Mouse (Mus musculus) spleen, embryonic (tissue): ENCODE measurements around the gene Trim65.

ENCODE experiments used
- CTCF ChIA-PET: fragments of 350-600 bp; sonication (Branson Sonifier 250); formaldehyde crosslinking; loops from one replicate; lab custom pipeline; 2022; lab: Charles Lee

The Trim65 gene

DNA sequence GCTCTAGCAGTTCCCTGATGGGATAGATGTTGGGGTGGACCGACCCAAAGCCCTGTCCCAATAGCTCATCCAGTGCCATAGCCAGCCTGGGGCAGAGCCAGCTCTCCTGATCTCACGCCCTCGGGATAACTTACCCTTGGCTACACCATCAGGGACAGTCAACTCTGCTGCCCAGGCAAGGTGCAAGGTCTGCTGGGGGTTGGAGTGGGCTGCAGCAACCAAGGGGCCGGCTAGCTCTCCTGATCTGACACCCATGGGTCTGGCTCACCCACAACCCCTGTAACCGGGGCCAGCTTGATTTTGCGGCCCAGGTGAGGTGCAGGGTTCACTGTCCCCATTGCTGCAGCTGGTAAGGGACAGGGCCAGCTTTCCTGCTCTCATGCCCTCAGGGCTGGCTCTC lies 39.3 kb downstream of the Trim65 start:
- CTCF ChIA-PET, result interaction anchor here (0.7 kb wide), 1 partner anchor 530 kb away, joined by 3 read pairs; no protein-coding TSS in a partner anchor

DNA sequence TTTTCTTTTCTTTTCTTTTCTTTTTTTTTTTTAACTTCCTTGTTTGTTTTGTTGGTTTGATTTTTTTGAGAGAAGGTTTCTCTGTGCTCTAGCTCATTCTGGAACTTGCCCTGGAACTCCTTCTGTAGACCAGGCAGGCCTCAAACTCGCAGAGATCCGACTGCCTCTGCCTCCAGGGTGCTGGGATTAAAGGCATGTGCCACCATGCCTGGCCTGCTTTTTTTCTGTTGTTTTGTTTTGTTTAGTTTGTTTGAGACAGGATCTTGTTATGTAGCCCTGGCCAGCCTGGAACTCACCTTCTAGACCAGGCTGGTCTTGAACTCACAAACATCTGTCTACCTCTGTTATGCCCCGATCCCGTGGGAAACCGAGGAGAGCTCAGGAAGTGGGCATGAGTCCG lies 41.4 kb downstream of the Trim65 start:
- CTCF ChIA-PET, result interaction anchor here (0.6 kb wide), 1 partner anchor 1374 kb away, joined by 19 read pairs; no protein-coding TSS in a partner anchor

- CTCF ChIA-PET, result interaction anchor here (0.7 kb wide), 1 partner anchor 52 kb away, joined by 3 read pairs; no protein-coding TSS in a partner anchor
Observed at GRCm38 (mm10) chr11:116088741-116089394, 42.1 kb downstream of the Trim65 start.

DNA sequence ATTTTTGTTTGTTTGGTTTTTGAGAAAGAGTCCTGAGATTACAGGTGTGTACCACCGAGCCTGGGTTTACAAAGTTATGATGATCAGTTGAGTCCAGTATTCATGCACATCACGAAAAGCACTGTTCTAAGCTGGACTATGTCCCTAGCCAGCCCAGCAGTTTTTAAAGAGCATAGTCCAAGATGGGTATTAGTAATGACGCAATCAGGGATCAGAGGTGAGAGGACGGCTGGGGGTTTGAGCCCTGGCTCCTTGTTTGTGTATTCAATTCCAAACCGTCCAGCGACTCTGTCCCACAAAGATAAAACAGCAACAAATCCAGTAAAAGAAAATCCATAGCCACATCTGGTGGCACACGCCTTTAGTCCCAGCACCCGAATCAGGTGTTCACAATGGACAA lies 42.7 kb downstream of the Trim65 start:
- CTCF ChIA-PET, result no interaction called here

DNA sequence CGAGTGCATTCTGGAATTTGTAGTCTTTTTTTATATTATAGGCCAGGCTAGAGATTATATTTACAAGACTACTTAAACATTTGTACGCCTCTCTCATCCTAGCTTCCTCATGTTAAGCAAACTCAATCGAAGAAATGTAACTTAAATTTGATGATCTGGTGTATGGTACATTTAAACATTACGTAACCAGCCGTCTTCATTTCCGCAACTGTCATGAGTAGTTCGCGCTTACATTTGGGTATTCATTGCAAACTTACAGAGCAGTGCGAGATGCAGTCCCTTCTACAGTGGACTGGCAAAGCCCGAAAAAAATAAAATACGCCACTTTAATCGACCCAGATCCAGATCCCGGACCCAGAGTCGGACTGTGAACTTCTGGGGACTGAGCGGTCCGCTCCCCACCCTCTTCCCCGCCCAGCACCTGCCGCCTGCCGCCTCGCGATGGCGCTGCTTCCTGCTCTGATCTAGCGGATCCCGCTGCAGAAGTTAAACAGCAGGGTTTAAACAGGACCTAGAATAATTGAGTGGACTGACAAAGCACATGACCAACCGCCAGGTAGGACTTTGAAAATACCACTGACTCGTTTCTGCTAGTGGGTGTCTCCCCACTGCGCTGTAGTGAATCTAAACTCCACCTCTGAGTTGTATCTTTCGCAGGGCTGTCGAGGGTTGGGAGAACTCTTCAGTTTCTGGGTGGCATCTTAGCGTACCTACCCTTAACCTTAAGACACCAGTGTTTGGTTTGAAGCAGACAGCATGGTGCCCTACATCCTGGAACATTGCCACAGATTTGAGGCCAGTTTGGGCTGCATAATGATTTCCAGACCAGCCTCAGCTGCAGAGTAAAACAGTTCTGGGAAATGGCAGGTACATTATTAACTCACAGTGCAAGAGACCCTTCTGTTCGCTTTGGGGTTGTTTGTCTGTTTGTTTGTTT lies 43.5 kb downstream of the Trim65 start:
- CTCF ChIA-PET, result no interaction called here

DNA sequence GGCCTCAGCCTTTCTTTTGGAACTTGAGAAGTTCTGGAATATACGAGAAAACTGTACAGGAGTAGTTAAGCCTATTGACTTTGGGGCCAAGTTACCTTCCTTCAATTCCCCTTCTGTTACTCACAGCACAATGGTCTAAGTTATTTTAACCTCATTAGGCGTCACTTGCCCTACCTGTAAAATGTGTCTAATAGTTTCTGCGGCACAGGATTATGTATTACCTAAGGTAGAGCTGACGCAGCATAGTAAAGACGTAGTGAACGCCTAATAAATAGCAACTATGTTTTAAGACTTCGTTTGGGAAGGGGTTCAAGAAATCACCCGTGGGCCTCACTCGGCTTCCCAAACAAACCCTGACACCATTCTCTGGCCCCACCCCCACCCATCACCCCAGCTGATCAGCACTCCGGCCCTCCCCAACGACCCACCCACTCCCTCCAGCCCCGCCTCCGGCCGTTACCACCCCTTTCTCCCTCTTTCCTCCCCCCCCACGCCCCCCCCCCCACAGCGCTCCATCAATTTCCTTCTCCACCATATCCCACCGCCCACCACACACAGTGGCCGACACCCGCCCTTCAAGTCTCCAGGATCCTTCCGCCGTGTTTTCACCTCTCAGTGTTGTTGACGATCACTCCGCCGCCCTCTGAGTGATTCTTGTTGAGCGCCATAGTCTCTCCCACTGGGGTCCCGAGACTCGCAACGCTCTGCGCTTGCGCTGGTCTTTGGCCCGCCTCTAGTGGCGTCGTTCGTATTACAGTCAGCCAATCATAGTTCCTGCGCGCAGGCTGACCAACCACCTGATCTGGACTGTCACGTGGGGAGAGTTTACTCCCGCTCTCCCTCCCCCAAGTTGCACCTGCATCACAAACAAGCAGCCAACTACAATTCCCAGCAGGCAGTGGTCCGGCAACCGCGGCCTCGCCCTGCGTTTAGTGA lies 44.4 kb downstream of the Trim65 start, which contains the start of gene Wbp2:
Gene Wbp2, minus strand, starts transcription at position 738 of the 936 bp plus-strand sequence.
- CTCF ChIA-PET, result interaction anchor here (0.6 kb wide), 1 partner anchor 12 kb away, joined by 4 read pairs; no protein-coding TSS in a partner anchor

- CTCF ChIA-PET, result no interaction called here
Observed at GRCm38 (mm10) chr11:116084166-116084565, 46.8 kb downstream of the Trim65 start.

DNA sequence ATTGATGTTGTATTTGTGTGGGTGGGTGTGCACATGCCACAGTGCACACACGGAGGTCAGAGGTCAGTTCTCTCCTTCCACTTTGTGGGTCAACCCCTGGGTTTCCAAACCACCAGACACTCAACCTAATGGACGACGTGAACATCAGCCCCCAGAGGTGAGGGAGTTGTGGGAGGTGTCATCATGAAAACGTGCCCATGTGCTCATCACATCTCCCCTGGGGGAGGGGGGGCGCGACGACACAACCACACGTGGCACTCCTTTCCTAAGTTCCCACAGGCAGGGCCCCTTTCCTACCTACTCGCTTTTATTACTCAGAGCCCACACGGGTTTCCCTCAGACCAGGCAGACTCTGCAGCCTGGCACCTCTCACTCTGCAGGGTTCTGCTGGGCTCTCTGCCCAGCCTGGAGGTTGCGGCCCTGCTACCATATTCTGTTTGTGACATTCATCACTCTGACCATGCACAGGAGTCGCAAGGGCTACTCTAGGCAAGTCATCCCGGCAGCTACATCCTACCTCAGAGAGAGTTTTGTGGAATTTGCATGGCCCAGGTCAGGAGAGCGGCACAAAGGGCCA lies 47.7 kb downstream of the Trim65 start:
- CTCF ChIA-PET, result no interaction called here

DNA sequence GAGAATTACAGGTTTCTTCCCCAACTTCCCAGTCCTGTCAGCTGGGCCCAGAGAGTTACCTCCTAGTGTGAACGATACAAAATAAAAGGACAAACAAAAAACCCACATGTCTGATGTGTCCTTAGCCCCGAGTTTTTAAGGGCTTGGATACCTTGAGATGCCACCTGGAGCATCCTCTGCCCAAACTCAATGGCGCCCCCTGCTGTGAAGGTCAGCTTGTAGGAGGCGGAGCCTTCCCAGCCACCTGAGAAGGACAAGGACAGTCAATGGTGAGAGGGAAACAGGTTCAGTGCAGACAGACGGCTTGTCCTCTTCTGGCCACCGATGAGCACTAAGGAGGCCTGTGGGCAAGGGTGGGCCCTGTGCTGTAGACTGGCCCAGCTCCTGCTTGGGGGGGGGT lies 49.8 kb downstream of the Trim65 start:
- CTCF ChIA-PET, result no interaction called here

DNA sequence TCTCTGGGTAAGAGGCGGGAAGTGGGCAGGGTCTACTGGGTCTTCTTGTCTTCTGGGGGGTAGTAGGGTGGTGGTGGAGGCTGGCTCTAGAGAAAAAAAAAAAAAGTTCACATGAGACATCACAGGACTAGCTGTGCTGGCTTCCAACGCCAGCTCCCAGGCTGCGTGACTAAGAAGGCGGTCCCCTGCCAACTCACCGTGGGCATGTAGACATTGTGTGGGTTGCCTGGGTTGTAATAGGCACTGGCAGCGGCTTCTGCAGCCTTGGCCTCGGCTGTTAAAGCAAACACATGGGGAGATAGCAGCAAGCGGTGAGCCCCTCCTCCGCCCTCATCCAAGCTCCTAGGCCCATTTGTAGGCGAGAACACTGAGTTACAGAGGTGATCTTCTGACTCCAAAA lies 51.4 kb downstream of the Trim65 start:
- CTCF ChIA-PET, result interaction anchor here (0.6 kb wide), 1 partner anchor 13 kb away, joined by 3 read pairs; no protein-coding TSS in a partner anchor

DNA sequence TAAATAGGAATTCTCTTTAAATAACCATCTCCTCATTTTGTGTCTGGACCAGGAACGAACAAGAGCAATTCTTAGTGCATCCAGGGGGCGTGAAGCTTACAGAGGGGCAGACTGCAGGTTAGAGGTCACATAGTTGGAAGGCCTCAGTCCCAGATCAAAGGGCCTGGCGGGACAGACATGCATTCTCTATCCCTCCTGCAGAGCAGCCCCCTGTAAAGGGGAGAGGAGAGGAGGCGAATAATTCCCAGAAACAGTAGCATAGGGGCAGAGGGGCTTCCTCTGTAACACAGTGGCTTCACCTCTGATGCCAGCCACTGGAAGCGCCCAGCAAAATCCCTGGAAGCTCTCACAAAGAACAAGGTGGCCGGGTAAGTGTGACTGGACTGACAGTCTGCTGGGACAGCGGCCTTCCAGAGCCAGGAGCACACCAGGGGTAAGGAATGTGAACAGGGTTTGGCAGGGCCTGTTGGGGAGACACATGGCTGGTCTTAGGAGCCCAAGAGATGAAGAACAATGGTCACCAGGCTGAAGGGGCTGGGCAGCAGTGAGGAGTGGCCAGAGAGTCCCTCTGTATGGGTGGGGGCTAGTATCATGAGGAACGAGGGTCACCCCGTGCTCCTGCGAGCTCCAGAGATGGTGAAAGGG lies 52.1 kb downstream of the Trim65 start:
- CTCF ChIA-PET, result no interaction called here

GRCm38 (mm10) chr11:116078221-116078620 lies 52.7 kb downstream of the Trim65 start:
- CTCF ChIA-PET, result no interaction called here

DNA sequence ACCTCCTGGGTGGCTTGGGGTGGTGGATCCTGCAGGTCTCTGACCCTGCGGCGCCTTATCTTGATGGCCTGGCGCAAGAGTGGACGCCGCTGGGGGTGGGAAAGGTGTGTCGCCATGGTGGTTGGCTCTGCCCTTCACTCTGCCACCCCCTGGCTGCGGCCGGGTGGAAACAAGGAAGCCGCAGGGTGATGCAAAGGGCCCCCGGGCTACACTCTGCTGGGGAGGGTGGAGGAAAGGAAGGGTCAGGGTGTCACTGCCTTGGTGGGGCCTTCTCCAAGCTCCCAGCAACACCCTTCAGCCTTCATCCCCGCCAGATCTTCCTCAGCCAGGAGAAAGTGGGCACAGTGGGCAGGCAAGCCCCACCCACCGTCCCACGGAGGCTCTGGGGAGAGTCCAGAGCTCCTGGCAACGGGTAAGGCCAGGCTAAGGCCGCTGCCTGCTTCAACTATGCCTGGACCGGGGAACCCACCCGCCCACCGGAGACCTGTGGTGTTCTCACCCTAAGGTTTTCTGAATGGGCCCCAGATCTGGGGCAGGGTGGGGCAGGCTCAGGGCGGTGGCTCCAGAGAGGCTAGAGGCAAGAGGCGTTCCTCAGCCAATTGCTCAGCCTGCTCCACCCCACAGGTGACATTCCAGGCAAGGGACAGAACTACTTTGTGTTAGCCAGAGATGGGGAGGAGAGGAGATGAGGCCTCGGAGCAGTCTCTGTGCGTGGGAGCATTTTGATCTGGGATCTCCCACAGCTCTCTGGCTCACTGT lies 53.3 kb downstream of the Trim65 start, which contains the start of gene Unc13d:
Gene Unc13d, minus strand, starts transcription at position 516 of the 759 bp plus-strand sequence.
- CTCF ChIA-PET, result no interaction called here

DNA sequence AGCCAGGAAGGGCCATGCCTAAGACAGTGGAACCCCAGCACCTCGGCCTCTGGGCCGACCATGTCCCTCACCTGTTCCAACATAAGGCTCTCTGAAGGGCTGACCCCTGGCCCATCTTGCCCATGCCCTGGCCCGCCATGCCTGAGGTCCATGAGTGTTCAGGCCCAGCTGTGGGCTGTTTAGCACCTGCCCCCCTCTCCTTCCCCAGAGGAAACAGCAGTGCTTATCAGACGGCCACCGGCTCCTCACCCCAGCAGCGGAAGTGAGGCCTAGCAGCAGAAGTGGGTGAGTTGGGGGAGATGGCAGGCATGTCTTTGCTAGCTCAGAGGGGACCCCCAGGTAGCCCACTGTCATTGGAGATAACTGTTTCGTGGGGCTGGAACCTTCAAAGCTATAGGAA lies 54.1 kb downstream of the Trim65 start:
- CTCF ChIA-PET, result no interaction called here

- CTCF ChIA-PET, result interaction anchor here (1.1 kb wide), 1 partner anchor 9 kb away, joined by 3 read pairs; no protein-coding TSS in a partner anchor
Observed at GRCm38 (mm10) chr11:116076266-116076540, 54.7 kb downstream of the Trim65 start.

DNA sequence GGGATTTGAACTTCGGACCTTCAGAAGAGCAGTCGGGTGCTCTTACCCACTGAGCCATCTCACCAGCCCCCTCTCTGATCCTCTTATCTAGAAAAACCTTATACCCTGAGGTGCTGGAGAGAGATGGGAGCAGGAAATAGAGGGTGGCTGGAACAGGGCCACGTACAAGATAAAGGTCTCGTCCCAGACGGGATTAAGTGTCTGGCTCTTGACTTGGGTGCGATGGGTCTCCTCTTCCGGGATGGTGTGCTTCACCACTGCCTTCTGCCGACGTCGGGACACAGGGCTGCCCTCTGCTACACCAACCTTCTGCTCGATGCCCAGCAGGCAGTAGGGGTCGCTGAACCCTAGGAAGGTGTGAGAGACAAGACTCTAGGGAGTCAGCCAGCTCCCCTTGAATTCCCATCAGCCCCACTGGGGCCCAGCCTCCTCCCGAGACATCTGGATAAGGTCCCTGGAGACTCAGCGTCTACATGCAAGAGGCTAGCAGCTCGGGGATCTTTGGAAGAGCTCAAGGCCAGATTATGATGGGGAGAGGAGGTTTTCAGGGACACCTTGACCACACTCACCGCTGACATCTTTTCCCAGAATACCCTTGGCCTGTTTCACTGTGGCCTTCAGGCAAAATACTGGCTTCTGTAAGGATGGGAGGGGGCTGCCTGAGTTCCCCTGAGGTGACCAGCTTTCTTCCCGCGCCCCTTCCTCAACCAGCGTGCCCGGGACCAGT lies 55.2 kb downstream of the Trim65 start:
- CTCF ChIA-PET, result interaction anchor here (1.1 kb wide), 1 partner anchor 9 kb away, joined by 3 read pairs; no protein-coding TSS in a partner anchor

GRCm38 (mm10) chr11:116074436-116074991 lies 56.4 kb downstream of the Trim65 start:
- CTCF ChIA-PET, result interaction anchor here (0.5 to 0.6 kb wide), 2 partner anchors 12 to 43 kb away, joined by 4 read pairs; no protein-coding TSS in a partner anchor

GRCm38 (mm10) chr11:116072608-116073007 lies 58.3 kb downstream of the Trim65 start:
- CTCF ChIA-PET, result no interaction called here
